Mouse (Mus musculus): ENCODE measurements around the gene Ttyh1.

Gene Ttyh1

DNA sequence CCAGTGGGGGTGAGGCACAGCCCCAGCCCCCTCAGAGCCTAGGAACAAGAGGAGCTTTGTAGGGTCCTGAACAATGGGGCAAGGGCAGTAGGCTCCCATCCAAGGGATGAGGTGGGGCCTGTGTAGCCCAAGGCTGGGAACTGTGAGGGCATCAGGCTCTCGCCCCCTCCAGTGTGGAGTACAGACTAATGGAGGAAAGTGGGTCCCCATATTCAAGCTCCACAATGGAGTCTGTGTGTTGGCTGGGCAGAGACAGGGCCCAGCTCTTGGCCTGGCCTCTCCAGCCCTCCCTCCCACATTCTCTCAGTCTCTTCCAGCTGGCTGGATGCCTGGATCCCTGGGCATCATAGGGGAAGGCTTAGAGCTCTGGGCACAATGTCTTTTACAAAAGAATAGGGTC is 4.5 kb downstream of the Ttyh1 start:
- no peak for DNase-seq

DNA sequence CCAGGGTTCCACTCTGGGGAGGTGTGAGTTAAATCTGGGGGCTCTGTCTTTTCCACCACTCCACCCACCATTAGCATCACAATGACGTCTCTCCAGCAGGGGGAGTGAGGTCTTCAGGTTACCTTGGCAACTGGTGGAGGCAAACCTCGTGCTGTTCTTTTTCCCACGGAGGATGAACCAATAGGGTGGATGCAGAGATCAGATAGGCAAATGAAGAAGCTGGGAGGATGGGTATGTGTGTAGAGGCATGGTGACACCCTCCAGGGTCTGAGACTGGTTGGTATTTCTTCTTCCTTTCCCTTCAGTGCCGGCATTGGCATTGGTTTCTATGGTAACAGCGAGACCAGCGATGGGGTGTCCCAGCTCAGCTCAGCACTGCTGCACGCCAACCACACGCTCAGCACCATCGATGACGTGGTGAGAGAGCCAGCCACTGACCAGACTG is 5.1 kb downstream of the Ttyh1 start:
- DNase-seq, result peak; percentile 68 to 78

GRCm38 (mm10) chr7:4124856-4125255 is 5.6 kb downstream of the Ttyh1 start:
- no peak for DNase-seq

GRCm38 (mm10) chr7:4125306-4125705 is 6.1 kb downstream of the Ttyh1 start:
- DNase-seq, result no peak

GRCm38 (mm10) chr7:4126992-4127785 is 8.0 kb downstream of the Ttyh1 start:
- DNase-seq, result no peak

- DNase-seq, result no peak
These were observed 8.7 kb downstream of the Ttyh1 start for GRCm38 (mm10) chr7:4127894-4128293.

DNA sequence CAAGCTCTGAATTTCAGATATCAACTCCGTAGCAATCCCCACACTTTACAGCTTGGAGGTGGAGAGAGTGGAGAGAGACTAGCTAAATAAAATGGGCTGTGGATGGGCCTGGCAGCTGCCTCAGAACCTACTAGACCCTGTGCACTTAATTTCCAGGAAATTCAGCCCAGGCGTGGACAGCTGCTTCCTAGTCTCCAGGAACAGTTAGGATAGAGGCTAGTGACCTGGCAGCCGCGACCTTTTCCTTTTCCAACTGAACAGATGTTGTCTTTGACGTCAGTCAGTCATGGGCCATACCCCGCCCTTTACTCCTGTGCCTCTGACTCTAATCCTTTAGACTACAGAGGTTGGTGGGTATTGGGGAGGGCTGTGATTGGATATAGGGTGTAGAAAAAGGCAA is 9.7 kb downstream of the Ttyh1 start:
- DNase-seq, result no peak

DNA sequence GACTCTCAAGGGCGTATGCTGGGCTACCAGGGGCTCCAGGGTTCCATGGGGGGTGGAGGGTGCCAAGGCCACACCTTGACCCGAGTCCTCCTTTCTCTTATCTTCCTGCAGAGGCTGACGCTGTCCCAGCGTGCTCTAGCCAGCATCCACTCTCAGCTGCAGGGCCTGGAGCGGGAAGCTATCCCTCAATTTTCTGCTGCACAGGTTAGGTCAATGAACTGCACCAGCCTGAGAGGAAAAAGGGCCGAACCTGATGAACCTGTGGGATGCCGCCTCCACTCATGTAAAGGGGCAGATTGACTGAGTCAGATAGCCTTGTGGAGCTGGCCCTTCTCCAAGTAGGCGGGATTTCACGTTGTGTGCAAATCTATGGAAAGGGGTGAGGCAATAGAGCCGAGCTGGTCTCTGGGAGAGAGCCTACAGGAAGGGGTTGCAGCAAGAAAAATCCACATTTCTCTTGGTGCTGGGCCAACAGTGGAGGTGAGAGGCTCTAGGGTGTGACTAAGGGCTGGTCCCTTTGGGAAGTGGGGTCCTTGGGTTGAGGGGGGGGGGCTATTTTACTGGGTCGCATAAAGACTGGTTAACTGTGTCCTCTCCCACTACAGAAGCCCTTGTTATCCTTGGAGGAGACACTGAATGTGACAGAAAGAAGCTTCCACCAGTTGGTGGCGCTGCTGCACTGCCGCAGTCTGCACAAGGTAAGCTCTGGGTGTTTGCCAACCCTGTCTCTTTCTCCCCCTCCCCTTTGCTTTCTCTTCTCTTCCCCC is 11.7 kb downstream of the Ttyh1 start:
- DNase-seq, result peak; percentile 86 to 88

DNA sequence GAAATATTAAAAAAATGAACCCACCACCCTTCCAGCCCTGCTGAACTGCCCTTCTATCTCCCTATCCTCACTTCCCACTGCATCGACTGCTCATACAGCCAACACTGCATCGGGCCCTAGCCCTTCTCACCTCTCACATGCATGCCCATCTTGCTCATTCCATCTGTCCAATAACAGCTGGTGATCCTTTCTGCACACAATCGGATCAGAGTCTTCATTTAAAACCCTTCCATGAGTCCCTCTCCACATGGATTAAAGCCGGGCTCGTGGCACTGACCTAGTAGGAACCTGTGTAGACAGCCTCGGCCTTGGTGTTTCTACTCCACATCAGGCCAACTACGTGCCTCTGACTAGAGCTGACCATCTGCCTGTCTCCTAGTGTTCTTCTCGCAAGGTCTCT is 12.8 kb downstream of the Ttyh1 start:
- no peak for DNase-seq

DNA sequence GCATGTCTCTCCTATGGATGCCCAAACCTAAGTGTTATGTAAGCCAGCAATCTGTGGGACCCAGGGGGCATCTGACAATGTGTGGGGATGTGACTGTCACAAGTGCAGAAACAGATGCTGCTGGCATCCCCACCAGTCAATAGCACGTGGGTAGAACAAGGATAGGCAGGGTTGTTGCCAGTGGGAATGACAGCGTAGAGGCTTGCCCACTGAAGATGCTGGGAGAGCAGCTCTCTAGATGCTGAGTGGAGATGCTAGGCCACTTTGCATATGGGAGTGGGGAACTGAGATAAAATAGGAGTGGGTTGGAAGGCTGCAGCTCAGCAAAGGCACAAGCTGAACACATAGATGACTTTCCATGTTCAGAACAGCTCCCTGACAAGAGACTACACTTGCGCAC is 13.4 kb downstream of the Ttyh1 start:
- no peak for DNase-seq

DNA sequence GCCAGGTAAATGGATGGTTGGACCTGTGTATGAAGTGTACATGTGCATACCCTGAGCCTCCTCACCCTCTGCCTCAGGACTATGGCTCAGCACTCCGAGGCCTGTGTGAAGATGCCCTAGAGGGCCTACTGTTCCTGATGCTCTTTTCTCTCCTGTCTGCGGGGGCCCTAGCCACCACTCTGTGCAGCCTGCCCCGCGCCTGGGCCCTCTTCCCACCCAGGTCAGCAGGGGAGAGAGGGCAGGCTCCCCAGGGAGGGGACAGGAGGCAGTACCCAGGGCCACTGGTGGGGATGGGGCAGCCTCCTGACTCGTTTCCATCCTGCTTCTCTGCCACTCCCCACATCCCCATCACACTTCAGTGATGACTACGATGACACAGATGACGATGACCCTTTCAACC is 13.8 kb downstream of the Ttyh1 start:
- DNase-seq, result no peak

GRCm38 (mm10) chr7:4134911-4135310 is 15.7 kb downstream of the Ttyh1 start:
- DNase-seq, result no peak

DNA sequence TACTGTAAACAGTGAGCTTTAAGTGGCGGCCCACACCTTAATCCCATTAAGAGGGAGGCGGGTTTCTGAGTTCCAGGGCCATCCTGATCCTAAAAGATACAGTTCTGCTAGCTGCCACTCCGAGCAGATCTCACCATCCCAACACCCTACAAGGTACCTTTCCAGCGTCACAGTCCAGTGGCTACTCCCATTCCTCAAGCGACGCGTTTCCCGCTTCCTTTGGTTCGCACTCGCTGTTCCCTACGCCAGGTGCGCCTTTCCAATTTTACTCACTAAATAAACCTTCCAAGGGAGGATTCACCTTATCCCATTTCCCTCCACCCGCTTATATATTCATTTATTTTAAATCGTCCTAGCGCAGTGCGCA is 17.2 kb downstream of the Ttyh1 start:
- no peak for DNase-seq

- peak; percentile 98 to 99 for DNase-seq
These were observed 17.7 kb downstream of the Ttyh1 start, which contains the start of gene Leng8 for GRCm38 (mm10) chr7:4136771-4137531. Gene Leng8, plus strand, starts transcription at chr7:4137039.

- no peak for DNase-seq
These were observed 18.5 kb downstream of the Ttyh1 start for GRCm38 (mm10) chr7:4137746-4138145.

DNA sequence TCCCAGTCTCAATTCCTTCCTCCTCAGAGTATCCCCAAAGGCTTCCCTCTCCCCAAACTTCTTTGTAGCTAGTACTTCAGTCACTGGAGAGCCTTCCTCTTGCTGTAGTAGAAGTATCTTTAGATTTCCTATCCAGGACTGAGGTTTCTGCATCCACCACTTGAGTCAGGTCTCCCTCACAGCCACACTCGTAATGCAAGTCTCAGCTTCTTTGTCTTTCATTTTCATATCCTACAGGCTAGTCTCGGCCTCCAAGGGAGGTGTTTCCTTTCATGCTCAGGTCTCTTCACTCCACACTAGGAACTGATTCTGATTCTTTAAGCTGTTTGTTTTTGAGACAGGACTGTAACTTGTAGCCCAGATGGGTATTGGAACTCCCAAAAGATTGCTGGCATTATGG is 19.0 kb downstream of the Ttyh1 start:
- DNase-seq, result no peak

- no peak for DNase-seq
These were observed 19.5 kb downstream of the Ttyh1 start for GRCm38 (mm10) chr7:4138671-4139070.

GRCm38 (mm10) chr7:4139391-4139790 is 20.2 kb downstream of the Ttyh1 start:
- no peak for DNase-seq

- no peak for DNase-seq
These were observed 22.6 kb downstream of the Ttyh1 start for GRCm38 (mm10) chr7:4141648-4142325.

- no peak for DNase-seq
These were observed 23.7 kb downstream of the Ttyh1 start for GRCm38 (mm10) chr7:4142796-4143445.

DNA sequence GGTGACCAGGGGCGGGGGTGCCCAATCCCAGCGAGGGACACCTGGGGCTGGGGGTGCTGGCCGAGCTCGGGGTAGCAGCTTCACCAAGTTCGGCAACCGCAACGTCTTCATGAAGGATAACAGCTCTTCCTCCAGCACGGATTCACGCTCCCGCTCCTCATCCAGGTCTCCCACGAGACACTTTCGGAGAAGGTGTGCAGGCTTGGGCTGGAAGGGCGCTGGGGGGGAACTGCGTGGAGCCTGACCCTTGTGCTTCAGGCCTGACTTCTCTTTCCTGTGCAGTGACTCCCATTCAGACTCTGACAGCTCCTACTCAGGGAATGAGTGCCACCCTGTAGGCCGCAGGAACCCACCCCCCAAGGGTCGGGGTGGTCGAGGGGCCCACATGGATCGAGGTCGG is 24.3 kb downstream of the Ttyh1 start:
- DNase-seq, result no peak

DNA sequence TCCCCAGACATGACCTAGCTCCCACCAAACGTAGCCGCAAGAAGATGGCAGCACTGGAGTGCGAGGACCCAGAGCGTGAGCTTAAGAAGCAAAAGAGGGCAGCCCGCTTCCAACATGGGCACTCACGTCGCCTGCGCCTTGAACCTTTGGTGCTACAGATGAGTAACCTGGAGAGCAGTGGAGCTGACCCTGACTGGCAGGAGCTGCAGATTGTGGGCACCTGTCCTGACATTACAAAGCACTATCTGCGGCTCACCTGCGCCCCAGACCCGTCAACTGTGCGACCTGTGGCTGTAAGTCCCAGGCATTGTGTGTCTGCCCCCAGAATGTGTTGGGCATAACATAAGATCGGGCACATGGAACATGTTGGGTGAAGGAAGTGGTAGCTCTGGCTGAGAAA is 24.8 kb downstream of the Ttyh1 start:
- DNase-seq, result no peak

Measured in B cell, adult 2 months (primary cell).